Mouse (Mus musculus) E14TG2a.4 (cell line): ENCODE data around the gene Adamts9.

ENCODE experiments used
- CTCF ChIP-seq: conservative IDR thresholded peaks from 2 replicates; pipeline ENCODE4 v1.5.1; 2014; ENCODE audit warnings: low read length
- NANOG ChIP-seq: IDR thresholded peaks from 2 replicates; pipeline ENCODE4 v1.6.1; 2014; ENCODE audit warnings: borderline replicate concordance, low read length, mixed read lengths

GRCm38 (mm10) chr6:92857761-92858160 is 85.5 kb downstream of the Adamts9 start:
- TF ChIP-seq CTCF (no peak), NANOG (no peak)
